Mouse (Mus musculus): ENCODE data around the gene Ift172. TPM values are rescaled to one million over a fixed set of nuclear protein-coding genes. Genes with fewer than 3 reads are reported as not detected.

Ift172 gene
- 5.5 and 6.3 TPM in 2 replicates for polyA plus RNA-seq (2012; ENCODE audit: low replicate concordance)

DNA sequence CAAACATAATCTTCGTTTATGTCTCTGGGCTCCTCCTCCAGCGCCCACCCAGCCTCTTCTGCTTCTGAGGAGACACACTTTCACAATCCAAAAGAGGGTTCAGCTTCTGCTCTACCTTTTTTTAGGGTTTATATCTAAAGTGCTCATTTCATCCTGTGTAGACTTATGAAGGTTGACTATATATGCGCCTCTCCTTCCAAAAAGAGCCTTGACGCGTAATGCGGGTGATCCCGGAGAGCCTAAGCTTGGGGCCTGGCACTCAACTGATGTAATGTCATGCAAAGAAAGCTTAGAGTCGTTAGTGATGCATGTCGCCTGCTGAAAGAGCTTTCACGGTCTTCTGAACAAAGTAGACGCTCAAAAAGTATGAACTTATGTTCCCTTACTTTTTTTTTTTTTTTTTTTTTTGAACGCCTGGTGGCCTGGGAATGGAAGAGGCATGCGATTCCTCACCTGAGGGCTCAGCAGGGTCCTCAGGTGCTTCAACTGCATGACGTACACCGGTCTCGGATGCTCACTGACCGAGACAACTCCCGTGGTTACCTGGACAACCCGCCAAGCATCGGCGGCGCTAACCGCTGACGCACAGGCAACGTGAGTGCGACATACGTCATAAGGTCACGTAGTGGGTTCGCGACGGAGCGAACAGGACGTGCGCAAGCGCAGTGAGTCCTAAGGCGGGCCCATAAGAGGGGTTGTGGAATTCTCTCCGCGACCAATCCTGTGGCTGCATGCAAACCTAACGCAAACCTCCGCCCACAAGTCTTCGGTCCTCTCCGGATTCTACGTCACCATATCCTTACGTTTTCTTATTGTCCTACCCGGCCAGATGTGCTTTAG lies at the start of gene Ift172:
Gene Ift172 (minus strand): TSS at position 596 of the 840 bp plus-strand sequence.

DNA sequence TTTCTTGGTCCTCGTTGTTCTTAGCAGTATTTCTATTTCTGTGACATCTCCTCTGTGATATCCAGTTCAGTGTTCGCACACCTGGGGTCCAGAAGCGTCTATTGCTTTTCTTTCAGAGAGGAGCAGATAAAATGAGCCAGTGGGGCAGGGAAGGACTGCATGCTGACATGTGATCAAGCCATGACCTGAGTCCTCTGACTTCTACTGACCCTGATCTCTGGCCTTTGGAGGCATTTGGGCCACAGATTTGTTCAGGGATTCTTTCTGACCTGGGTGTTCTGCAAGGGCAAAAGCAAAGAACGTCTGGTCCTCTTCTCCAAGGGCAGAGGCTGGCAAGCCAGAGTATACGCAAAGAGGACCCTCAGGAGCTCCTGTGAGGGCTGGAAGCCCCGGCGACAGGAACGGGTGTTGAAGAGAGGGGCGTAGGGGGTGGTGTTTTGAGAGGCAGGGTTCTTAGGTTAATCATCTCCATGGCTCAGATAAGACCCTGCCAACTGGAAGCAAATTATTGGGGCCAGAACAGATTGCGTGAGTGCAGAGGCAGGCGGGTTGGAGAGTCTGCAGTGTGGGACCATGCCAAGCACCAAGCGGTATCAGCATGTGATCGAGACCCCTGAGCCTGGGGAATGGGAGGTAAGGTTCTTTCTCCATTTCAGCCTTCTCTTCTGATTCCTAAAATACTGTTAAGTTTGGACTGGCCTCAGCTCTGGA lies 6.3 kb upstream of the Ift172 start, which contains the start of gene Gckr:
Gene Gckr (plus strand): TSS at position 397 of the 711 bp plus-strand sequence.

DNA sequence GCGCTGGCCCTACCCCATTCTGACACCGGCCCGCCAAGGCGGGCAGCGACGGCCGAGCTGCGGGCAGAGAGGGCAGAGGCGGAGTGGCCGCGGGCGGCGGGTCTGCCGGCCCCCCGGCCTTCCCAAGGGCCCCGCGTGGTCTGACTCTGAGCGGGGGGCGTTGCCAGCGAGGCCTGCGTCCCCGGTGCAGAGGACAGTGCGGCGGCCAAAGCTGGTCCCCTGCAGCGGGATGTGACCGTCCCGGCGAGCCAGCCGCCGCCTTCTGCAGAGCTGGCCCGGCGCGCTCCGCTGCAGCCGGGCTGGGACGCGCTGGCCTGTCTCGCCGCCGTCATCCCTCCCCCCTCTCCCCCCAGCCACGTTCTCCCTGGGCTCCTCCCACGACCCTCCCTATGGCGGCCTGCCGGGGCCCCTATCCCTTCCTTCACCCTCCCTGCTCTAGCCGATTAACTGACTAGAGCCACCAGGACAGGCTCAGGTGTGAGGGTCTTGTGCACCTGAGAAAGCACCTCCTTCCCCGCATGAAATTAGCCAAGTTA lies 4.8 kb upstream of the Ift172 start, which contains the start of gene Fndc4:
Gene Fndc4 (minus strand): TSS at position 475 of the 536 bp plus-strand sequence.

DNA sequence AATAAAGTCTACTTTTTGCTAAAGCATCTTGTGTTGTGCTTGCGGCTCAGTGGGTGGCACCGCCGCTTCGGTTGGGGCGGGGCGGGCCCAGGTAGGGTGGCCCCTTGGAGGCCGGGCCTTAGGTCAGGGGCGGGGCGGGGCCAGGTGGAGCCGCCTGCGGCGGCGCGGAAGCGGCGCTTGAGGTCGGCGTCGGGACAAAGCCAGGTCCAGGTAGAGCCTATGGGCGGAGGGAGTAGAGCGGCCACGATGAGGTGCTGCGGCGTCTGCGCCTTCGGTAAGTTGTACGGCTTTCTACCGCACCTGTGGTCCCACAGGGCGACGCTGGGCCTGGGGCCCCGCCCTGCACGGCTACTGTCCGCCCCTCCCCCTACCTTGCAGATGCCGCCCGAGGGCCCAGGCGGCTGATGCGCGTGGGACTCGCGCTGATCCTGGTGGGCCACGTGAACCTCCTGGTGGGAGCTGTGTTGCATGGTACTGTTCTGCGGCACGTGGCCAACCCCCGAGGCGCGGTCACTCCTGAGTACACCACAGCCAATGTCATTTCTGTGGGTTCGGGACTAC lies 39.3 kb downstream of the Ift172 start, which contains the start of gene Krtcap3:
Gene Krtcap3 (plus strand): TSS at position 151 of the 561 bp plus-strand sequence.

DNA sequence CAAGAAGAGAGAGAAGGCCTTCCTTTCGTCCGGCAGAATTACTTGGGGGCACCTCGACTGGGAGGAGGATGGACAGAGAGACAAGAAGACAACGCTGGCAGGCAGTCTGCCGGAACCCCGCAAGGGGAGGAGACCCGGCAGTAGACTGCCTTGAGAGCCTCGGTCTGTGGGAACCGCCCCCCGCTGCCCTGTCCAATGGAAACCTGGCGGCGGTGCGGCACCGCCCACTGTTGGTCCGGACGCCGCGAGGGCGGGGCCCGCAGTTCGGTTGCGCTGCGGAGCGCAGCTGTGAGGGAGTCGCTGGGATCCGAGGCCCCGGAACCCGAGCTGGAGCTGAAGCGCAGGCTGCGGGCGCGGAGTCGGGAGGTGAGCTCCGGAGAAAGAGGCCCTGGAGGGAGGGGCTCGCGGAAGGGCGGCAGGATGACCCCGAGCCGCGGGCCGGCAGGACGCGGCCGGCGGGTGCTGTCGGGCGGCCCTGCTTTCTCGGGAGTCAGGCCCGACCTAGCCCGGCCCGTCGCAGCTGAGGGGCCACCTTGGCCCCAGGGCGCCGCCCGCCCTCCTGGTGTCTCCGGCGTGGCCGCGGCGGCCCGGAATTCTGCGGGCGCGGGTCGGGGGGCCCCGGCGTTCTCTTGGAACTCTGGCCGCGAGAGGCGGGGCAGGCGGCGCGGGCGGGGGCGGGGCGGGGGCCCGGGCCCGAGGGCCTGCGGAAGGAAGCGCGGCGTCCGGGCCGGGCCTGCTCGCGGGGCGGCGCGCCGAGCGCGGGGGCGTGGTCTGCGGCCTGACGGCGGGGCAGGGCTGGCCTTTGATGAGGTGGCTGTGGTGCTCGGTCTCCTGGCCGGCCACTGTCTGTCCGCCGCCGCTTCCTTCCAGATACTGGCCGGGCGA lies 50.0 kb downstream of the Ift172 start, which contains the start of the genes Nrbp1 and Gm9970:
Gene Nrbp1 (plus strand): TSS at position 228 of the 885 bp plus-strand sequence.
Gene Gm9970 (minus strand): TSS at position 596 of the 885 bp plus-strand sequence.

DNA sequence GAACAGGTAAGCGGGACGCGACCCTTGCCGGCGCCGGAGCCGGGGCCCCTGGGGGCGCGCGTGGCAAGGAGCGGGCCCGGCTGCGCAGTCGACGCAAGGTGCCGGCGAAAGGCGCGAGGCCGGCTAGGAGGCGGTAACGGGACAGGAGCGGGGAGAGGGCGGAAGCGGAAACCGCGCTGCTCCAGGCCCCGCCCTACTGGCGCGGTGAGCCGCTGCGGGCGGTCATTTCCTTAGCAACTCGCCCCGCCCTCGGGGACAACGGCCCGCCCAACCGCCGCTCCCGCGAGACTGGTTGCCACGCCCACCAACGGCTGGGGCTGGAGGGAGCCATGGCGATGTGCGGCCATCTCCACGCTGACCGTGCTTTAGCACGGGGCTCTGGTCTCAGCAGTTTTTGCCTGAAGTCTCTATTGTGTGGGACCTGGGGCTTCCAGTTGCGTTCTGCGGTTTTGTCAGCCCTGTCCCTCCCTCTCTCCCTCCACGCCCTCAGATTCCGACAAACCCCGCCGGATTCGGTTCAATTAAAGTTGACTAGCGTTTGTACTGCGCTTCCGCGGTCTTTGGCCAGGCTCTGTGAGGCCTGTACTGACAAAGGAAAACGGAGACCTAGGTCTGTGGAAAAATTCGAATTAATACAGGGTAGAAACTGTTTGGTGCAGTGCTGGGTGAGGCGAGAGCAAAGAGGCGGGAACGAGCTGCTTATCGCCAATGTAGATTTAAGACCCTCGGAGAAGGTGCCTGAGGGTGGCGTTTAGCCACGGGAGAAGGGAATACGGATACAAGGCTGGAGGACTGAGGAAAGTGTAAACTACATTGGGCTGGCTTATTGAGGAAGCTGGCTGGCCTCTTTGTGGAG lies 70.2 kb downstream of the Ift172 start, which contains the start of gene Ppm1g:
Gene Ppm1g (minus strand): TSS at position 240 of the 856 bp plus-strand sequence.

Other genes with a start within 250 kb of the Ift172 start
- 8.0 and 9.4 TPM in 2 replicates for gene Atraid, start 242.8 kb downstream of the Ift172 start, polyA plus RNA-seq (2012; ENCODE audit: low replicate concordance)
- gene Slc5a6, start 242.2 kb downstream of the Ift172 start, polyA plus RNA-seq (2012; ENCODE audit: low replicate concordance) = 1.1 and 10.6 TPM in 2 replicates
- 574 and 647 TPM in 2 replicates for gene Cad, start 236.3 kb downstream of the Ift172 start, polyA plus RNA-seq (2012; ENCODE audit: low replicate concordance)
- gene Dnajc5g, start 184.8 kb downstream of the Ift172 start, polyA plus RNA-seq (2012; ENCODE audit: low replicate concordance) = not detected in 2 replicates
- 0.68 TPM in 1 of 2 replicates, not detected in the other for gene Slc30a3, start 182.9 kb downstream of the Ift172 start, polyA plus RNA-seq (2012; ENCODE audit: low replicate concordance)
- not detected in 2 replicates for gene Trim54, start 174.4 kb downstream of the Ift172 start, polyA plus RNA-seq (2012; ENCODE audit: low replicate concordance)
- gene Ucn, start 152.3 kb downstream of the Ift172 start, polyA plus RNA-seq (2012; ENCODE audit: low replicate concordance) = not detected in 2 replicates
- 8.5 and 16.4 TPM in 2 replicates for gene Mpv17, start 136.9 kb downstream of the Ift172 start, polyA plus RNA-seq (2012; ENCODE audit: low replicate concordance)
- 6.5 and 9.2 TPM in 2 replicates for gene Gm29609, start 111.2 kb downstream of the Ift172 start, polyA plus RNA-seq (2012; ENCODE audit: low replicate concordance)
- 26.5 and 69.9 TPM in 2 replicates for gene Gtf3c2, start 111.0 kb downstream of the Ift172 start, polyA plus RNA-seq (2012; ENCODE audit: low replicate concordance)
- 13.8 and 16.2 TPM in 2 replicates for gene Snx17, start 97.9 kb downstream of the Ift172 start, polyA plus RNA-seq (2012; ENCODE audit: low replicate concordance)
- 180 and 338 TPM in 2 replicates for gene Eif2b4, start 97.7 kb downstream of the Ift172 start, polyA plus RNA-seq (2012; ENCODE audit: low replicate concordance)
- gene Zfp513, start 88.8 kb downstream of the Ift172 start, polyA plus RNA-seq (2012; ENCODE audit: low replicate concordance) = 37.9 and 81.8 TPM in 2 replicates
- 522 and 770 TPM in 2 replicates for gene Ppm1g, start 70.4 kb downstream of the Ift172 start, polyA plus RNA-seq (2012; ENCODE audit: low replicate concordance)
- 13.0 and 17.5 TPM in 2 replicates for gene Nrbp1, start 50.3 kb downstream of the Ift172 start, polyA plus RNA-seq (2012; ENCODE audit: low replicate concordance)
- 0.36 TPM in 1 of 2 replicates, not detected in the other for gene Gm9970, start 49.9 kb downstream of the Ift172 start, polyA plus RNA-seq (2012; ENCODE audit: low replicate concordance)
- gene Krtcap3, start 39.4 kb downstream of the Ift172 start, polyA plus RNA-seq (2012; ENCODE audit: low replicate concordance) = 3.8 and 11.2 TPM in 2 replicates
- gene Fndc4, start 5.0 kb upstream of the Ift172 start, polyA plus RNA-seq (2012; ENCODE audit: low replicate concordance) = 0.57 and 2.1 TPM in 2 replicates
- 0.19 TPM in 1 of 2 replicates, not detected in the other for gene Gckr, start 6.3 kb upstream of the Ift172 start, polyA plus RNA-seq (2012; ENCODE audit: low replicate concordance)
- gene Zfp512, start 161.3 kb upstream of the Ift172 start, polyA plus RNA-seq (2012; ENCODE audit: low replicate concordance) = 8.1 and 10.6 TPM in 2 replicates
- gene 4930548H24Rik, start 194.6 kb upstream of the Ift172 start, polyA plus RNA-seq (2012; ENCODE audit: low replicate concordance) = 0.20 TPM in 1 of 2 replicates, not detected in the other
- gene Gpn1, start 203.6 kb upstream of the Ift172 start, polyA plus RNA-seq (2012; ENCODE audit: low replicate concordance) = 13.8 and 19.9 TPM in 2 replicates
- gene Slc4a1ap, start 235.9 kb upstream of the Ift172 start, polyA plus RNA-seq (2012; ENCODE audit: low replicate concordance) = 26.3 and 40.8 TPM in 2 replicates
- 2.3 and 11.2 TPM in 2 replicates for gene Supt7l, start 236.7 kb upstream of the Ift172 start, polyA plus RNA-seq (2012; ENCODE audit: low replicate concordance)